Mouse (Mus musculus): ENCODE measurements around the gene Tor1aip1.

DNA sequence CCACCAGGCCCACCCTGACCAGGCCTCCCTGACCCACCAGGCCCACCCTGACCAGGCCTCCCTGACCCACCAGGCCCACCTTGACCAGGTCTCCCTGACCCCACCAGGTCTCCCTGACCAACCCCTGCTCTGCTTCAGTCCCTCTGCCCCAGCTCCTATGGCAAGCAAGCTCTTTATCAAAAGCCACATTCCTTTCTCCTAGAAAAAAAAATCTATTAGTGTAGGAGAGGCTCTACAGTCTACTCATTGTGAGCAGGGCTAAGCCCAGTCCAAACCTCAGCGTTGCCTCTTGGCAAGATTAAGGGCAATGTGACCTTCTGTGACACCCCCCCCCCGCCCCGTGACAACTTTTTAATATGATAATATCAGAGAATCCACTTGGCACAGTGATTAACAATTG lies 48.3 kb upstream of the Tor1aip1 start:
- TF ChIP-seq POLR2A (IDR thresholded peaks at IDR 0.05; ENCODE audit: low read depth, low read length) (no peak), CTCF (conservative IDR thresholded peaks at IDR 0.05 in 1 of 2, IDR thresholded peaks at IDR 0.05 in 1 of 2; ENCODE audit: low read depth in 2 of 2, low read length in 2 of 2) (no peak), UBTF (IDR thresholded peaks at IDR 0.05; ENCODE audit: low read depth, low read length) (no peak)
